Mouse (Mus musculus) forelimb bud, embryonic 11.5 days (tissue): ENCODE results near the gene Ptger2.
A peak's percentile ranks its signal among the peaks of the same experiment; 100 is the strongest.
"Not testable (repeated sequence)": the region's sequence is repeated elsewhere in the genome, so short reads cannot be mapped to it uniquely, and the experiment has no call there.

Experiments used
- DNase-seq: peaks from one replicate; pipeline ENCODE4 v3.0.0-alpha.2; 2012; ENCODE audit warnings: low read depth, low spot score

Gene Ptger2

GRCm38 (mm10) chr14:44987674-44988355 lies at the start of gene Ptger2:
Gene Ptger2 (plus strand): TSS chr14:44988195.
- not testable (repeated sequence) for DNase-seq

- DNase-seq, result no peak
Measured at GRCm38 (mm10) chr14:44960746-44961145, 27.2 kb upstream of the Ptger2 start.

- DNase-seq, result peak; percentile 32
Measured at GRCm38 (mm10) chr14:44977278-44977677, 10.7 kb upstream of the Ptger2 start.

- DNase-seq, result no peak
Measured at GRCm38 (mm10) chr14:44979887-44980286, 8.1 kb upstream of the Ptger2 start.

GRCm38 (mm10) chr14:44981490-44981889 lies 6.5 kb upstream of the Ptger2 start:
- peak; percentile 42 for DNase-seq

GRCm38 (mm10) chr14:44984106-44984505 lies 3.9 kb upstream of the Ptger2 start:
- DNase-seq, result no peak

GRCm38 (mm10) chr14:44986248-44986647 lies 1.7 kb upstream of the Ptger2 start:
- DNase-seq, result no peak

- DNase-seq, result peak; percentile 12
Measured at GRCm38 (mm10) chr14:44988456-44989016, 541 bp downstream of the Ptger2 start.

- peak; percentile 13 for DNase-seq
Measured at GRCm38 (mm10) chr14:44989017-44989721, 1.2 kb downstream of the Ptger2 start.

GRCm38 (mm10) chr14:44989751-44990150 lies 1.8 kb downstream of the Ptger2 start:
- DNase-seq, result no peak

GRCm38 (mm10) chr14:44994337-44994736 lies 6.3 kb downstream of the Ptger2 start:
- no peak for DNase-seq

- no peak for DNase-seq
Measured at GRCm38 (mm10) chr14:45000086-45000769, 12.2 kb downstream of the Ptger2 start.

- DNase-seq, result no peak
Measured at GRCm38 (mm10) chr14:45005698-45006283, 17.8 kb downstream of the Ptger2 start.

- no peak for DNase-seq
Measured at GRCm38 (mm10) chr14:45009242-45009641, 21.2 kb downstream of the Ptger2 start.

GRCm38 (mm10) chr14:45011260-45011659 lies 23.3 kb downstream of the Ptger2 start:
- no peak for DNase-seq

GRCm38 (mm10) chr14:45011671-45012070 lies 23.7 kb downstream of the Ptger2 start:
- DNase-seq, result no peak

GRCm38 (mm10) chr14:45021551-45021950 lies 33.6 kb downstream of the Ptger2 start:
- no peak for DNase-seq

GRCm38 (mm10) chr14:45034293-45034692 lies 46.3 kb downstream of the Ptger2 start:
- DNase-seq, result no peak

- DNase-seq, result no peak
Measured at GRCm38 (mm10) chr14:45036579-45036978, 48.6 kb downstream of the Ptger2 start.

- DNase-seq, result no peak
Measured at GRCm38 (mm10) chr14:45038052-45038451, 50.1 kb downstream of the Ptger2 start.

GRCm38 (mm10) chr14:45040851-45041475 lies 53.0 kb downstream of the Ptger2 start:
- DNase-seq, result no peak
